Mouse (Mus musculus) right cerebral cortex, postnatal 10 days (tissue): ENCODE measurements at regions not wholly inside any gene's neighbourhood (a gene's known extent, or its start where the extent isn't known, plus 50 kb on each side); places are given as distances from the start of the nearest gene placed in this dataset.

Source experiments
- DNase-seq, 2 experiments: peaks; one replicate each; pipeline ENCODE4 v3.0.0; 2021; ENCODE audit warnings: low spot score in 2 of 2

DNA sequence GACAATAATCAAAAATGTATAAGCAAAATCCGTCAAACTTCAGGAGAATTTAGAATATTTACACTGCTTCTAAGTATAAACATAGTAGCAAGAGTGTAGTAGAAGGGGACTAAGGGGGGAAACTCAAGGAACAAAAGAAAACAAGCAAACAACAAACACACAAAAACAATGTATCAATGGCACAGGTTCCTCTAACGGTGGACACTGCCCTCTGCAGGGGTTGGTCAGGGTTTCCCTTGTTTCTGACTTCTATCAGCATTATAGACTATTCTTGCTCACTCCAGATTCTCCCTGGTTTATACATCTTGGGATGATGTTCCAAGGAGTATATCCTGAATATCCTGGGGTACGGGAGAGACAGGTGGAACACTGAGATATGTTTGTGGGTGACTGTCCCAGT lies 147.3 kb upstream of the Ppp2r3a start:
- no peak for DNase-seq

DNA sequence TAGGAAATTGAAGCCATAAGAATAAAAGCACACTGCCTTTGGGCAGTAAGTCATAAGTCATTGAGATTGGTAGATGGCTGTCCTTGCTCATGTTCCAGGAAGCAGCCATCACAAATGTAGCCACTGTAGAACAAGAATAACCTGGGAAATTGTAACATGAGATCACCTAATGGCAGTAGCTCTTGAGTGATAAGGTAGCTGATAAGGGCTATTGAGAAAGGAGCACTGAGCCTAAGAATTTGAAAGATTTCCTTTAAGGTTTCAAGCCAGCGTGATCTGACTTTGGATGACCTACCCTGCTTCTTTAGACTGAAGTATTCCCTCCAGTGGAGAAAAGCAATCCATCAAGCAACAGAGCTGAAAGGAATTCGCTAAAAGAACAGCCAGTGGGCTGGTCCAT lies 117.8 kb upstream of the Ppp2r3a start:
- DNase-seq: no peak

DNA sequence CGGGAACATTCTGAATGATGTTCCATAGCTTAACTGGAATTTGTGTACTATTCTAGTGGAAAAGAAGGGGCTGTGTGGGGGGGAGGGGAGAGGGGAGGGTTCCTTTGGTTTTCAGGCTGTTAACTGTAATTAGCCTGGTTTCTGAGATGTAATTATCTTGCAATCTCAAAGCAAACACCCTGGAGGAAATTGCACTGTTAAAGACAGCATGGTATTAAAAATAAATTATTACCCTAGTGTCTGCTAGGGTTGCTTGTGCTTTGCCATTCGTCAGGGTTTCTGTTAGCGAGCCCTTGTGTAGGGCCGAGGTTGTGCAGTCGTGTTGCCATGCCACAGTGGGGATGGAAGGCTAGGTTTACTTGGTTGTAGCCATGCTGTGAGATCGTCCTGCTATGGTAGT lies 105.0 kb upstream of the Ppp2r3a start:
- DNase-seq: no peak

DNA sequence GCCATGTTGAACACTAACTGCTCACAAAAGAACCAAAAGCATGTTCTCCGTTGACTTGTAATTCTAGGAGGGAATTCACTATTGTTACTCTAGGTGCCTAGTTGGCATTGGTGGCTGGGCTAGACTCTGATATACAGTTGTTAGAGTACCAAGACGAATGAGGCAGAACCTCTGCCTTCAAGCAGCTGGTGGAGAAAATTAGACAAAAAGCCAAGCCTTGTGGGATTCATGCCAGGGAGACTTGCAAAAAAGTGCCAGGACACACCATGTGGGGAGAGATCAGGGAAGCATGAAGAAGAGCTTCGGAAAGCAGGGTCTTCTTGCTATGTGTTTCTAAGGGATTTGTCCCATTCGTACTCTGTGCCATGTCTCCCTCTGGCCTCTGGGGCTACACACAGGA lies 97.2 kb upstream of the Ppp2r3a start:
- DNase-seq: no peak

DNA sequence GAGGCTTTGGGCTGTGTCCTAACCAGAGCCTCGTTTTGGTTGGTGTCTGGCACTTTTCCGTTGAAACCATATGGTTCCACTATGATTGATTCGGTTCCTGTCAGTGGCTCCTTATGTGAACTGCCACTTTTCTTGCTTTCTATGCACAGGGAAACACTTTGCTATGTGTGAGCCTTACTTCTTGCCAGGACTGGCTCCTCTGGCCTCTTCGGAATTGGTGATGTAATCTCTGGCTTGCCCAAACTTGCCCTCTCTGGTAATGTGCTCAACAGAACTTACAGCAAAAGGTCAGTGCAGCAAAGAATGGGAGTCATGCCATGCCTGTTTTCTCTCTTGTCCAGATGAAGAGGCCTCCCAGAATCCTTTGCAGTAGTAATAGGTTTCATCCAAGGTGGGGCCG lies 91.3 kb upstream of the Ppp2r3a start:
- peak in 1 of 2 experiments; percentile 28 for DNase-seq

DNA sequence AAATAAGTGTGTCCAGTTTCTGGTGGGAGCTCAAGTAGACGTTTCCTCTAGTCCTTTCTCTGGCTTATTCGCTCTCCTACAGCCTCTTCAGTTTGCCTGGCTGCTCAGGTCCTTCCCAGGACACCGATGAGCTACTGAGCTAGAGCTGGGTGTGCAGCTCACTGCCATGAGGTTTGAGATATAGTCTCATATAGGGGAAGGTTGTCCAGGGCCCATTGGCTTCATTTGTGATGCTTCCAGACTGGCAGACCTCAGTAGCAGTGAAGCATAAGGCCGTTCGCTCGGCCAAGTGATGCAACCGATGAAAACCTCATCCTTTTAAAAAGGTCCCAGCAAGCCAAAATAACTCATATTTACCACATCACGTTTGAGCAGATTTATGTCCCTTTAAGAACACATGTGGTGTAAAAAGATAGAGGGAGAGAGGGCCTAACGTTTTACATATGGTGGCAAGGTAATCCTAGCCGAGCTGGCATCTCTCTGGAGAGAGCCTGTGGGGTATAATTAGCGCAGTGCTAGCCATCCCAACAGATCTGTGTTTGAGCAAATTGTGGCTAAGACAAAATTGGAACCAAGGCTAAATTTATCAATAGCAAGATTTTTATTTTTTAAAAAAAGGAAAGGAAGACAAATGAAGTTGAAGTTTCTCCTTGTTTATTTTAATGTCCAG lies 89.3 kb upstream of the Ppp2r3a start:
- DNase-seq: peak; percentile 28 to 54

DNA sequence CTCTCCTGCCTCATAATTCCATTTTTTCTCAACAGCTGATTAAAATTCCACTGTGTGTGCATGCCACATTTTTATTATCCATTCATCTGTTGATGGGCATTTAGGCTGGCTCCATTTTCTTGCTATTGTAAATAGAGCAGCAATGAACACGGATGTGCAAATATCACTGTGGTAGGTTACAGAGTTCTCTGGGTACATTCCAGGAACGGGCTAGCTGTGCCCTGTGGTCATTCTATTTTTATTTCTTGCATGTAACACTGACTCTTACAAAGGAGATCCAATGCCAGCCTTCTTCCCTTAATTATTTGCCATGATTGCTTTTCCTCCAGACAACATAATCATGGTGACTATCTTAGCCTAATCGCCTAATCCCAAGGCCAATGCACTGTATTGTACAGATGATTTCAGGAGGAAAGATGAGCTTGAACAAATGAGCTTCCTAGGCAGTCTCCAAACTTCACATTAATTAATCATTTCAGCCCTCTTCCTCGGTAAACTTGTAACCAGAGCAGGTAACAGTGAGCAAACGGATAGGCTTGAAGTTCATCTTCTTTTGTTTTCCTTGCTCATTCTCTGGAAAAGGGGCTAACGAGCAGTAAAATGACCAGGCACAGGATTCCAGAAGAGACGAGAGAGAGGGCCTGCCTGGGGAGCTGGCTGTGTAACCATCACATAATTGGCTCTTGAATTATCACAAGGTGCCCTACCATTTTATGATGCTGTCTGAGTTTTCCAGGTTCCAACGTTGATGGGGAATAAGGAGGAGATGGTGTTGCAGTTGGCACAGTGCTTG lies 77.6 kb upstream of the Ppp2r3a start:
- DNase-seq: no peak

DNA sequence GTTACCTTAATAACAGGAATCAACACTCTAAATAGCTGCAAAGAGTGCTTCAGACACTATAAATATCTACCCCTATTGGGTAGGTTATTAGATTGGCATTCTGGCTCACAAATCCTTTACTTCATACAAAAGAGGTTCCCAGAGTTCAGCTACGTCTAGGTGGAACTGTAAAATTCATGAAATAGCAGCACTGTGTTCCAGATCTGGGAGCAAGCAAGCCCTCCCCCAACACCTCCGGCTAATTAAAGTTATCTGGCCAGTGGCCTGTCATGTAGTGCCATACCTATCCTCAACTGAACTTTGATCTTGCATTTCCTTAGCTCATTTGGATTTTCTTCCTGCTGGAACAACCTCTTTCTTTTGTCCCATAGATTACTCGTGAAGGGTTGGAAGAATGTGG lies 75.4 kb upstream of the Ppp2r3a start:
- no peak for DNase-seq

DNA sequence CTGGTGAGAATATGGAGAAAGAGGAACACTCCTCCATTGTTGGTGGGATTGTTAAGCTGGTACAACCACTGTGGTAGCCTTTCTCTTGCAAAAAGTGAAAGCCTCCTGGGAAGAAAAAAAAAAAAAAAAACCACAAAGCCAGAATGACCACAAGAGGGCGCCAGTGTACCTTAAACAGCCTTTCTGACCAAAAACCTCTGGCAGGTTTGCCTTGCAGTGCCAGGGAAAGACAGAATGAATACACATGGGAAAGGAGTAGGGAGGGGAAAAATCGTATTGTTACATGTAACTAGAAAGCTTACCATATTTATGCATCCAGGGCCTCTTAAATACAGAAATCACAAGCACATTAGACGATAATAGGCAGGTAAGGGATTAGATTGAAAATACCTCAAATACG lies 62.4 kb upstream of the Ppp2r3a start:
- peak; percentile 66 to 83 for DNase-seq

DNA sequence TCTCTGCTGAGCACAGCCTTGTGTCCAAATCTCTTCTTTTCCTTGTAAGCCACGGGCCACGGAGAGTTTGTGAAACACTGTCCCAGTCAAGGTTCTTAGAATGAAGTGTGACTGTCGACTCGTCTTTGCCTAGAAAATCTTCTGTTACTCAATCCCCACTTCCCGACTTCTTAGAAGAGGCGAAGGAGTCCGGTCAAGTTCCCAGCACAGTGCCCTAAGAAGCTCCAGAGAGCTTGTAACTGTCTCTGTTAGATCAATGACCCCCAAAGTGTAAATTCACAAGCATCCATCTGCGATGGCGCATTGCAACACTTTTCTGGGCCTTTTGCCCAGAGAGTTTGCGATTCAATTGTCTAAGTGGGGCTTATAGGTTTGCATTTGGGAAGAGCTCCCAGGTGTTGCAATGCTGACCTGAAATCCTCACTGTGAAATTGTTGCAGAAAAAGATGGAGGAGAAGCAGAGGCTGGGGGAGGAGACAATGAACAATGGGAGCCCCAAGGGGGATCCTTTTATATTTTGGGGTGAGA lies 54.9 kb upstream of the Ppp2r3a start:
- no peak for DNase-seq

DNA sequence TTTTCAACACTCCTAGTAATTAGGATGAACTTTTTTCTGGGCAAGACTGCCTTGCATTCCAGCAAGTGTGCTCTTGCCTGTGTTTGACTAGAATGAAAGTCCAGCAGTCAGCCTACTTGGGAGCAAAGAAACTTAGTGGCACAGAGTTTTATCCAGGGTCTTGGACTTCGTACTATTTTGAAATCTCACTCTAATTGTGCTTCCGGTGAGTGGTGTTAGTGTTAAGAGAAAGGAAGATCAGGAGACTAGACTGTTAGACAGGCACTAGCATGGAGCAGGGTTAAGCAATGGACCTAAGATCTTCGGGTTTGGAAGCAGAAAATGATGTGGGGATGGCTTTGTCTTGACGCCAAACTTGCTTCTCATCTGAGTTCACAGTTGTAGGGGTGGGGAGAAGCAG lies 54.1 kb upstream of the Ppp2r3a start:
- no peak for DNase-seq
